Mouse (Mus musculus) cerebellum, adult 9-10 months (tissue): ENCODE data around the gene Elobl.
A peak's percentile ranks its signal among the peaks of the same experiment; 100 is the strongest.

ENCODE experiments used
- DNase-seq: peaks from one replicate; pipeline ENCODE4 v3.0.0; 2022

Elobl gene

GRCm38 (mm10) chr11:88981337-88981736, 14.6 kb upstream of the Elobl start:
- DNase-seq: no peak

- no peak for DNase-seq
Measured at GRCm38 (mm10) chr11:88977188-88977587, 10.5 kb upstream of the Elobl start.

- no peak for DNase-seq
Measured at GRCm38 (mm10) chr11:88976320-88976719, 9.6 kb upstream of the Elobl start.

DNA sequence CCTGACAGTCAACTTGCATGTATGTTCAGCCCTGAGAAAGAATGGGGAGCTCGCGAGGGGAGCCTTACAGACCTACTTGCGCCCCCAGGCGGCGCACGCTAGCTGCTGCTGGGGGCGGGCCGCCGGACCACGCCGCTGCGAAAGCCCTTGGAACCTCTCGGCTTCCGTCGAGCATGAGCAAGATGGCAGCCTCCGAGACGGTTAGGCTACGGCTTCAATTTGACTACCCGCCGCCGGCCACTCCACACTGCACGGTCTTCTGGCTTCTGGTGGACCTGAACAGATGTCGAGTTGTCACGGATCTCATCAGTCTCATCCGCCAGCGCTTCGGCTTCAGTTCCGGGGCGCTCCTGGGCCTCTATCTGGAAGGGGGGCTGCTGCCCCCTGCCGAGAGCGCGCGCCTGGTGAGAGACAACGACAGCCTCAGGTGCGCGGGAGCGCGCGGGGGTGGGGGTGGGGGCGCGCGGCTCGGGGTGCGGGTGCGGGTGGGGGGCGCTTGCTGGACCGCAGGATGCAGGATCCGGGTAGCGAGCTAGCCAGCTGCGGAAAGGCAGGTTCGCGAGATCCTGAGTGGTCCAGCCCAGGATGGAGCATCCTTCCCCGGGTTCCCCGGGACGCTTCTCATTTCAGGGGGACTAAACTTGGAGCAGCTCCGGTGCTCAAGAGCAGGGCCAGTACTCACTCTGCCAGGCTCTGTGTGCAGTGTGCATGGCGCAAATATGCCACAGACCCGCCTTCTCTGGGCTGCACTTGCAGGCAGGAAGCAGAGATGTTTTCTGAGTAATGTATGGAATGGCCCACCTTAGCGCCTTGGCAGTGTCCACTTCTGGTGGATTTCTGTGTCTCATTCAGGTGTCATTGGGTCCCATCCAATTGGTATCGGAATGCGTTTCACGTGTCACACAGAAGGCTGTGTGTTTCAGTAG, 7.3 kb upstream of the Elobl start:
- DNase-seq: peak; percentile 94

DNA sequence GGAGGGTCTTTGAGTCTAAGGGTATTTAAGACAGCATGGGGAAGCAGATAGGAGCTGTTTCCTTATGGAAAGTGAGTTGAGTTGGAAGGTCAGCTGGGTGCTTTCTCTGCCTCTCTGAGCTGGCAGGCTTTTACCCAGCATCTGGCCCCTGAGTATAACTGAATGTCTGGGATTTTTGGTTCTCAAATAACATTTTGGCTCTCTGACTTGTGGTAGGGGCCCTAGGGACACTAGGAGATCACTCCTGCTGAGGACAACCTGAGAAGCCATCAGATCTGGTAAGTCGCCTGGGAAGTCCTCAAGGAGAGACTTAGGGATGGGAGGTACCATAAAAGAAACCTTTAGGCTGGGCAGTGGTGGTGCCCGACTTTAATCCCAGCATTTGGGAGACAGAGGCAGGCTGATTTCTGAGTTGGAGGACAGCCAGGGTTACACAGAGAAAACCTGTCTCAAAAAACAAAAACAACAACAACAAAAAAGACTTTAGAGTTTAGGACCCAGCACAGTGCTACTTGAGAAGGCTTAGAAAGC, 3.5 kb upstream of the Elobl start, which contains the start of gene Coil:
TSS of gene Coil (plus strand) at position 51 of the 531 bp plus-strand sequence.
- DNase-seq: no peak

DNA sequence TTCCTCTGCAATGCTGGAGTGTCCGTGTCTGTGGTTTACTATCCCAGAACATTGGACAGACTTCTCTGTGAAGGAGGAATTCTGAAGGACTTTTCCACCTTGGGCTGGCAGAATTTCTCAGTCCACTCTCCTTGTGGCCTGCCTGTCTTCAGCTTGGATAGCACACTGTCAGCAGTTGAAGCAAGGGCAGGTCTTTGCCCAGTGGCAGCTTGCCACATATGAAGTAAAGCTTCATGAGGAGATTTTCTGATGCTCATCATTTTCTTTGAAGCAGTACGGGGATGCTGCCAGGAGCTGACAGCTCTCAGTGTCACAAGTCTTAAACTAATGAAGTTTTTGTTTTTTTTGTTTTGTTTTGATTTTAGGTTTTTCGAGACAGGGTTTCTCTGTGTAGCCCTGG, 7.9 kb downstream of the Elobl start:
- DNase-seq: no peak

GRCm38 (mm10) chr11:88955217-88955969, 11.3 kb downstream of the Elobl start, which contains the start of gene Scpep1:
TSS of gene Scpep1 (minus strand) at chr11:88955465.
- peak; percentile 97 for DNase-seq

- DNase-seq: no peak
Measured at GRCm38 (mm10) chr11:88954803-88955202, 11.9 kb downstream of the Elobl start.

DNA sequence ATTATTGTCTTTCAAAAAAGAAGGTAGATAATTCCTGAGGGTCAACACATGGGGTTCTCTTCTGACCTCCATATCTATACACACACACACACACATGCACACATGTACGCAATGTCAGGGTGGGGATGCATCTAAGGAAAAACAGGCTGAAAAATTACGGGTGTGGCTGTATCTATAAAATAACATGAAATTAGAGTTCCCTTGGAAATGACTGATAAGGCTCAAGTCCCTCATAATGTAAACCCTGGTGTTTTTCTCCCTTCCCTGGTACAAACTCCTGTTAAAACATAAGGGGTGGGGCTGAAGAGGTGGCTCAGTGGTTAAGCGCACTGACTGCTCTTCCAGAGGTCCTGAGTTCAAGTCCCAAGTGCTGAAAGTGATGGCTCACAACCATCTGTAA, 13.1 kb downstream of the Elobl start:
- no peak for DNase-seq

- no peak for DNase-seq
Measured at GRCm38 (mm10) chr11:88952117-88952516, 14.6 kb downstream of the Elobl start.

GRCm38 (mm10) chr11:88951576-88951975, 15.2 kb downstream of the Elobl start:
- no peak for DNase-seq

DNA sequence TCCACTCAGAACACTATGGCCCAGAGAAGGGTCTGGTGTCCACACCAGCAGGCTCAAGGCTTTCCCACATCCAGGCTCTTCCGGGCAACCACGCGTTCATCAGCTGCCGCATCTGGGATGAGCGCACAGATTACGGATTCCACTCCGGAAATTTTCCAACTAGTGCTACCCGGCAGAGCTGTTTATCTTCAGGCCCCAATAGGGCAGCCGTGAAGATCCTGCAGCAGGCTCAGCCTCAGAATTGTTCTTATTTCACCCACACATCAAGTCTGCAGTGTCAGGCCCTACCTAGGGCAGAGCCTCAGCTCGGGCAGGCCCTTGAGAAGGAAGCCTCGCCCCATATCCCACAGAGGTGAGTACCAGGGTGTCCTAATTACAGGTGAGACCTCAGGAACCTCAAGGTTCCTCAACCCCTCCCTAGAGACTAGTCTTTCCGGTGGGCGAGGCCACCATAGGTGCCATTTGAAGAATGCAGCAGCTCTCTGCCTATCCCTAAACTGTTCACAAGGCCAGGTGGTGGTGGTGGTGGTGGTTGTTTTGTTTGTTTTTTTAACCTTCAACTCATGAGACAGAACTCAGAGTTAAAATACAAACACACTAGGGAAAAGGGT, 16.0 kb downstream of the Elobl start:
- DNase-seq: no peak

GRCm38 (mm10) chr11:88949802-88950639, 16.7 kb downstream of the Elobl start:
- no peak for DNase-seq

GRCm38 (mm10) chr11:88948896-88949295, 17.8 kb downstream of the Elobl start:
- no peak for DNase-seq

DNA sequence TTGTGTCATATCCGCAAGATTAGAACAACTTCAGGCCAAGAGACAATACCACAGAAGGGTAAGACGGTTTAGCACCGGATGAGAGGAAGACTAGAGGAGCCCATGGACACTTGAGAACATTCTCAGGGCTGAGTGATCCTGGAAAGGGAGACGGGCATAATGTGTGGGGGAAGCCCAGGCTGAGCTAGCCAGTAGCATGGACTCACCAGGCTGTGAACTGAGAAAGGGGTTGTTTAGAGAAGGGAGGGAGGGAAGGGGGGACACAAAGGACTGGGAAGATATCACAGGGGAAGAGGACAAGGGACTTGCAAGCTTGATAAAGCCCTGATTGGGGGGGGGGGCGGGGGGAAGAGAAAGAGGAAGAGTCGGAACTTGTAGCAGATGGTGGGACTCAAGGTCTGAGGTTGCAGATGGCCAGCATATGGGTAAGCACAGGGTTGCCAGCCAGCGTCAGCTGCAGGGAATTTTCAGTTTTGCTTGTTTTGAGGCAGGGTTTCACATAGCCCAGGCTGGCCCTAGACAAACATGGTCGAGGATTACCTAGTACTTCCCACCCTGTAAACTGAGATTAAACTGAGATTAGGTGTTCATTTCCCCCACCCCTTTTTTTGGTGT, 20.7 kb downstream of the Elobl start:
- peak; percentile 77 for DNase-seq

DNA sequence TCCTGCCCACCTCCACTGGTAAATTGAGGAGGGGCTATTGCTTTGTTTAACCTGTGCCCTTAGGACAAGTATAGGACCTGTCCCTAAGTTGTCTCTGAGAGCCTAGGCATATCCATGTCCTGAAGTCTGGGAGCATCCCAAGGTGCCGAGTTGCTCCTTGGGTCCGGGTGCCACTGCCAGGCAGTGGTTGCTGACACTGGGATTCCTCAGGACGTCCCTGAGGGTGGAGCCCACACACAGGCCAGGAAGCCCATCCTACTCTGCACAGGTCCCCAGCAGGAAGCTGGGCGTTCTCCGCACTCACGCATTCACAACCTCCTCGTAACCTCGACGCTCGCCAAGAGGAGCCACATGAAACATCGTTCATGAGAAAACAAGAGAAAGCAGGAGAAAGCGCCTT, 25.2 kb downstream of the Elobl start:
- no peak for DNase-seq

GRCm38 (mm10) chr11:88939634-88940033, 27.1 kb downstream of the Elobl start:
- DNase-seq: no peak

GRCm38 (mm10) chr11:88938770-88939169, 28.0 kb downstream of the Elobl start:
- no peak for DNase-seq

- DNase-seq: no peak
Measured at GRCm38 (mm10) chr11:88937886-88938285, 28.8 kb downstream of the Elobl start.

DNA sequence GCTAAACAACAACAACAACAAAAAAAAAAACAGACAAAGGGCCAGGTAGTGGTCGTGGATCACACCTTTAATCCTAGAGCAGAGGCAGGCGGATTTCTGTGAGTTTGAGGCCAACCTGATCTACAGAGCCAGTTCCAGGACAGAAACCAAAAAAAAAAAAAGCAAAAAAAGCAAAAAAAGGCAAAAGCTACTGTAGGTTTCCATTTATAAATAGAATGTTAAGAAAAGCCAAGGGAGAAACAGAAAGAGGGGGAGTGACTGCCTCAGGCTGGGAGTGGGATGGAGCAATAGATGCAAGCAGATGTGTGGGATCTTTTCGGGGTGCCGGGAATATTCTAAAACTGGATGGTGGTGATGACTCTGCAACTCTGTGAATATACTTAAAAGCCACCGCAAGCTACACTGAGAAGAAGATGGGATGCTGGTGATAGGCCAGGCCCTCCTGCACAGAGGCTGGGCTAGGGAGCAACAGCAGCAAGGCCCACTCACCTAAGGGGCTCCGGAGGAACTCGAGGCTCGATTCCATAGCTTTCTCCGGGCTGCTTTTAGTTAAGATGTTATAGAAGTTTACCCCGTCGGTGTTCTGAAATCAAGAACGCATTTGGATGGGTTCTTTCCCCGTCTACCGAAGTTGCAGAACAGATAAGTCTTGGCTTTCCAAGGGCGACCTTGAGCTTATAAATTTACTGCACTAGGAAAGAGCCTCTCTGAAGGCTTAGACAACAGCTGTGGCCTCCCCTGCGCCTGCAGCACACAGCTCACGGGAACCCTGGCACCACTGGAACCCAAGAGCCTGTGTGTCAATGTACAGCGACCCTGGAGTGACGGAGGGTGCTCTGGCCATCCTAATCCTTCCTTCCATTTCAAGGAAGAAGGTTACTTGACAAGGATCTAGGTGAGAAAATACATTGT, 32.4 kb downstream of the Elobl start:
- no peak for DNase-seq

GRCm38 (mm10) chr11:88933030-88933429, 33.7 kb downstream of the Elobl start:
- no peak for DNase-seq
